Mouse (Mus musculus): Measurements from ENCODE around the gene Hist2h3c2.

DNA sequence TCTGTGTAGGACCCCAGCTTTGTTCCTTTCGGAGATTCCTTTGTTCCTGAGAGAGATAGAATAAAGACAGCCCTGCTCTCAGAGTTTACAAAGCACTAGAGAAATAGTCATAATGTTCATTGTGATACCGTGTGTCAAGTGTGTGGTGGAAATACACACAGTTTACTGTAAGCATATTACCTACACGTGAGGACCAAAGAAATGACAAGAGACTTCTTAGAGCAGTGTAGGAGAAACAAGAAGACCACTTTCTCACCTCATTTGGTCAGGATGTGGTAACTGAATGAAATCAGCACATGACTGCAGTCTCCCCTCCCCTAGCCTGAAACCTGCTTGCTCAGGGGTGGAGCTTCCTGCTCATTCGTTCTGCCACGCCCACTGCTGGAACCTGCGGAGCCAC lies 40.7 kb downstream of the Hist2h3c2 start:
- TF ChIP-seq CTCF (IDR thresholded peaks at IDR 0.05; ENCODE audit: low read depth, low read length) (no peak), EP300 (IDR thresholded peaks at IDR 0.05; ENCODE audit: insufficient read depth, low read depth, low read length) (no peak)

Measured in ES-Bruce4 (cell line).